8 mouse cellular contexts compared by ENCODE assay signal in genomic region chr10:80621940-80622660, GRCm38 (mm10). TPM values are rescaled to one million over a fixed set of nuclear protein-coding genes. Genes with fewer than 3 reads are reported as not detected.
DNase-seq lines count a peak whose midpoint lies in the region; ATAC-seq and TF ChIP-seq lines count a peak whose summit lies in the region.

No protein-coding gene starts in this region.

- no peaks in the 10 kb centered on the region for H3K9me3 ChIP-seq in erythroblast, embryonic 14.5 days (ENCODE audit: control insufficient read depth, low read length)
- H3K9me3 ChIP-seq in heart, embryonic 11.5 days (replicated peaks; ENCODE audit: control insufficient read depth, low read length), result no peaks in the 10 kb centered on the region
- H3K9me3 ChIP-seq in kidney, embryonic 16.5 days (ENCODE audit: low read length), result no peaks in the 10 kb centered on the region

- H3K27me3 ChIP-seq in C2C12 (ENCODE audit: control insufficient read depth, insufficient read depth, insufficient read length), result no peaks in the 10 kb centered on the region
- H3K27me3 ChIP-seq in erythroblast, embryonic 14.5 days (ENCODE audit: control insufficient read depth), result no peaks in the 10 kb centered on the region
- no peaks in the 10 kb centered on the region for H3K27me3 ChIP-seq in heart, embryonic 11.5 days (ENCODE audit: control insufficient read depth, insufficient read depth, low read length)
- no peaks in the 10 kb centered on the region for H3K27me3 ChIP-seq in kidney, embryonic 16.5 days (ENCODE audit: insufficient read depth, low read length)
- no peaks in the 10 kb centered on the region for H3K27me3 ChIP-seq in liver, adult 2 months (ENCODE audit: control insufficient read depth, insufficient read depth, low read length)
- no peaks in the 10 kb centered on the region for H3K27me3 ChIP-seq in myocyte (ENCODE audit: control insufficient read depth, insufficient read depth, insufficient read length)
- no peaks in the 10 kb centered on the region for H3K27me3 ChIP-seq in splenic B cell, adult 2 months (ENCODE audit: control insufficient read depth, insufficient read depth, low read length, poor library complexity, severe bottlenecking)

- peak; percentile 42; the same call in 1 of the 2 replicates for TF ChIP-seq POLR2A in brain, embryonic 14.5 days (IDR thresholded peaks at IDR 0.05; ENCODE audit: borderline replicate concordance, extremely low read depth, insufficient read depth, insufficient read length, poor library complexity, severe bottlenecking)
- peak; percentile 92 for TF ChIP-seq POLR2A in liver, adult 2 months (IDR thresholded peaks at IDR 0.05; ENCODE audit: extremely low read depth, insufficient read depth, low read length)
- peak; percentile 69 for TF ChIP-seq POLR2A in myocyte (IDR thresholded peaks at IDR 0.05; ENCODE audit: insufficient read length, low read depth)

- peaks cover 7% of the 10 kb centered on the region for H3K36me3 ChIP-seq in C2C12 (ENCODE audit: control insufficient read depth, insufficient read depth)
- peaks cover 26% of the 10 kb centered on the region for H3K36me3 ChIP-seq in erythroblast, embryonic 14.5 days (ENCODE audit: control insufficient read depth)
- no peaks in the 10 kb centered on the region for H3K36me3 ChIP-seq in heart, embryonic 11.5 days (ENCODE audit: control insufficient read depth, insufficient read depth, low read length)
- H3K36me3 ChIP-seq in kidney, embryonic 16.5 days (ENCODE audit: insufficient read depth, low read length), result no peaks in the 10 kb centered on the region
- H3K36me3 ChIP-seq in liver, adult 2 months (ENCODE audit: control insufficient read depth, insufficient read depth, low read length), result no peaks in the 10 kb centered on the region
- H3K36me3 ChIP-seq in myocyte (ENCODE audit: control insufficient read depth, insufficient read depth), result no peaks in the 10 kb centered on the region
- no peaks in the 10 kb centered on the region for H3K36me3 ChIP-seq in splenic B cell, adult 2 months (ENCODE audit: control insufficient read depth, insufficient read depth, low read length, poor library complexity, severe bottlenecking)

- peak overlapping the region; percentile 100 for H3K4me3 ChIP-seq in C2C12 (ENCODE audit: insufficient read depth, poor library complexity, severe bottlenecking)
- H3K4me3 ChIP-seq in erythroblast, embryonic 14.5 days (replicated peaks), result peak overlapping the region; percentile 73
- H3K4me3 ChIP-seq in heart, embryonic 11.5 days (ENCODE audit: low read depth, low read length), result peak overlapping the region; percentile 96
- H3K4me3 ChIP-seq in kidney, embryonic 16.5 days (ENCODE audit: low read length), result peak overlapping the region; percentile 84
- H3K4me3 ChIP-seq in liver, adult 2 months (ENCODE audit: insufficient read depth, low read depth, low read length), result peak overlapping the region; percentile 64
- peak overlapping the region; percentile 80 for H3K4me3 ChIP-seq in myocyte

- H3K4me2 ChIP-seq in heart, embryonic 11.5 days, result peak overlapping the region; percentile 99
- peak overlapping the region; percentile 82 for H3K4me2 ChIP-seq in kidney, embryonic 16.5 days (replicated peaks; ENCODE audit: low read depth, low read length)
- H3K4me2 ChIP-seq in myocyte (ENCODE audit: low read depth), result peak overlapping the region; percentile 99

- DNase-seq in brain, embryonic 14.5 days (ENCODE audit: low read depth), result peak; percentile 100
- peak; percentile 100 for DNase-seq in liver, adult 2 months (ENCODE audit: extremely low read depth, low read depth, low spot score)
- peak; percentile 100 for DNase-seq in splenic B cell, adult 2 months (ENCODE audit: low read depth, low spot score)

- H3K79me3 ChIP-seq in C2C12 (ENCODE audit: low read depth), result peaks cover 41% of the 10 kb centered on the region

- H3K27ac ChIP-seq in heart, embryonic 11.5 days (ENCODE audit: low read depth, low read length), result peak overlapping the region; percentile 95
- peak overlapping the region; percentile 98 for H3K27ac ChIP-seq in kidney, embryonic 16.5 days (ENCODE audit: low read length)
- peak overlapping the region; percentile 80 for H3K27ac ChIP-seq in liver, adult 2 months (replicated peaks; ENCODE audit: insufficient read depth, low read depth, low read length)

- ATAC-seq in heart, embryonic 11.5 days (replicated peaks; ENCODE audit: insufficient number of reproducible peaks, low FRiP score, low TSS enrichment), result peak; percentile 91
- peak; percentile 96 for ATAC-seq in kidney, embryonic 16.5 days (ENCODE audit: low FRiP score, low TSS enrichment)

- H3K79me2 ChIP-seq in C2C12 (ENCODE audit: control insufficient read depth, insufficient read depth) (peaks cover 46% of the 10 kb centered on the region), myocyte (ENCODE audit: control insufficient read depth, insufficient read depth) (peaks cover 44% of the 10 kb centered on the region)
- H3K79me2 ChIP-seq in liver, adult 2 months (ENCODE audit: control insufficient read depth, insufficient read depth, low read length), result peaks cover 38% of the 10 kb centered on the region

- peaks cover 68% of the 10 kb centered on the region for H3K4me1 ChIP-seq in erythroblast, embryonic 14.5 days (ENCODE audit: control insufficient read depth)
- peaks cover 30% of the 10 kb centered on the region for H3K4me1 ChIP-seq in heart, embryonic 11.5 days (ENCODE audit: control insufficient read depth, insufficient read depth, low read length)
- peaks cover 39% of the 10 kb centered on the region for H3K4me1 ChIP-seq in kidney, embryonic 16.5 days (ENCODE audit: insufficient read depth, low read length)
- peaks cover 30% of the 10 kb centered on the region for H3K4me1 ChIP-seq in liver, adult 2 months (ENCODE audit: control insufficient read depth, insufficient read depth, low read length)

- TF ChIP-seq CTCF in C2C12 (IDR thresholded peaks at IDR 0.05; ENCODE audit: control insufficient read depth, insufficient read depth, insufficient read length), result no peak
- no peak for TF ChIP-seq CTCF in brain, embryonic 14.5 days (IDR thresholded peaks at IDR 0.05; ENCODE audit: borderline replicate concordance, extremely low read depth, insufficient read depth, insufficient read length)
- no peak for TF ChIP-seq CTCF in liver, adult 2 months (IDR thresholded peaks at IDR 0.05; ENCODE audit: low read depth, low read length)

- H3K9ac ChIP-seq in heart, embryonic 11.5 days (ENCODE audit: low read depth, low read length), result peak overlapping the region; percentile 91
- H3K9ac ChIP-seq in kidney, embryonic 16.5 days (replicated peaks; ENCODE audit: low read length), result peak overlapping the region; percentile 92
- peak overlapping the region; percentile 63 for H3K9ac ChIP-seq in liver, adult 2 months (ENCODE audit: low read depth, low read length)

- under 1% methylated on average over 64 of the region's 64 CpGs for WGBS in heart, embryonic 11.5 days (ENCODE audit: insufficient replicate concordance)
- WGBS in kidney, embryonic 16.5 days, result under 1% methylated on average over 64 of the region's 64 CpGs
- WGBS in liver, adult 2 months, result under 1% methylated on average over 64 of the region's 64 CpGs

- H3ac ChIP-seq in C2C12 (ENCODE audit: control insufficient read depth, insufficient read length, low read depth) (peak overlapping the region; percentile 51), myocyte (ENCODE audit: control insufficient read depth, insufficient read length) (peak overlapping the region; percentile 36)

RNA-seq across cellular contexts. Expression of gene Csnk1g2, which starts 0.5 kb away (rescaled TPM):
- 165 TPM for polyA plus RNA-seq in C2C12 (2012; fragmentation: generic; extraction: Trizol)
- 213 and 237 TPM in 2 replicates for polyA plus RNA-seq in brain, embryonic 14.5 days (2012; rRNA removed)
- polyA plus RNA-seq in erythroblast, embryonic 14.5 days (2012), result 33.9 and 36.6 TPM in 2 replicates
- 64.6 and 67.6 TPM in 2 replicates for polyA plus RNA-seq in heart, embryonic 11.5 days (2014; fragmentation: Nextera tagmentation; extraction: Ambion mirVana)
- 30.8 and 93.6 TPM in 2 replicates for polyA plus RNA-seq in kidney, embryonic 16.5 days (2015; fragmentation: Nextera tagmentation; extraction: Ambion mirVana)
- total RNA-seq in liver, adult 2 months (2014; rRNA removed), result 54.4 and 56.1 TPM in 2 replicates
- 110 and 123 TPM in 2 replicates for polyA plus RNA-seq in liver, adult 2 months (2012; rRNA removed)
- polyA plus RNA-seq in myocyte (2012; fragmentation: generic; extraction: Trizol), result 178 TPM

RNA-seq across cellular contexts. Expression of gene Gm49322, which starts 16.3 kb away (rescaled TPM):
- 1.0 TPM for polyA plus RNA-seq in C2C12 (2012; fragmentation: generic; extraction: Trizol)
- 4.2 and 4.5 TPM in 2 replicates for polyA plus RNA-seq in brain, embryonic 14.5 days (2012; rRNA removed)
- 0.07 and 0.12 TPM in 2 replicates for polyA plus RNA-seq in erythroblast, embryonic 14.5 days (2012)
- polyA plus RNA-seq in heart, embryonic 11.5 days (2014; fragmentation: Nextera tagmentation; extraction: Ambion mirVana), result 0.83 and 0.84 TPM in 2 replicates
- polyA plus RNA-seq in kidney, embryonic 16.5 days (2015; fragmentation: Nextera tagmentation; extraction: Ambion mirVana), result 4.2 and 4.8 TPM in 2 replicates
- total RNA-seq in liver, adult 2 months (2014; rRNA removed), result 0.28 and 0.34 TPM in 2 replicates
- polyA plus RNA-seq in liver, adult 2 months (2012; rRNA removed), result 0.54 and 0.70 TPM in 2 replicates
- polyA plus RNA-seq in myocyte (2012; fragmentation: generic; extraction: Trizol), result 1.0 TPM

RNA-seq across cellular contexts. Expression of gene Adat3, which starts 19.4 kb away (rescaled TPM):
- polyA plus RNA-seq in C2C12 (2012; fragmentation: generic; extraction: Trizol), result 11.1 TPM
- 12.7 and 17.3 TPM in 2 replicates for polyA plus RNA-seq in brain, embryonic 14.5 days (2012; rRNA removed)
- polyA plus RNA-seq in erythroblast, embryonic 14.5 days (2012), result 4.1 and 6.2 TPM in 2 replicates
- 6.2 and 6.6 TPM in 2 replicates for polyA plus RNA-seq in heart, embryonic 11.5 days (2014; fragmentation: Nextera tagmentation; extraction: Ambion mirVana)
- 8.7 and 10.4 TPM in 2 replicates for polyA plus RNA-seq in kidney, embryonic 16.5 days (2015; fragmentation: Nextera tagmentation; extraction: Ambion mirVana)
- total RNA-seq in liver, adult 2 months (2014; rRNA removed), result 0.28 and 1.4 TPM in 2 replicates
- 3.3 and 5.5 TPM in 2 replicates for polyA plus RNA-seq in liver, adult 2 months (2012; rRNA removed)
- polyA plus RNA-seq in myocyte (2012; fragmentation: generic; extraction: Trizol), result 5.7 TPM

RNA-seq across cellular contexts. Expression of gene Scamp4, which starts 19.4 kb away (rescaled TPM):
- polyA plus RNA-seq in C2C12 (2012; fragmentation: generic; extraction: Trizol) (119 TPM), myocyte (2012; fragmentation: generic; extraction: Trizol) (141 TPM)
- 62.0 and 62.5 TPM in 2 replicates for polyA plus RNA-seq in brain, embryonic 14.5 days (2012; rRNA removed)
- polyA plus RNA-seq in erythroblast, embryonic 14.5 days (2012), result 6.8 and 7.3 TPM in 2 replicates
- polyA plus RNA-seq in heart, embryonic 11.5 days (2014; fragmentation: Nextera tagmentation; extraction: Ambion mirVana), result 76.9 and 78.1 TPM in 2 replicates
- 113 and 117 TPM in 2 replicates for polyA plus RNA-seq in kidney, embryonic 16.5 days (2015; fragmentation: Nextera tagmentation; extraction: Ambion mirVana)
- 7.6 and 11.4 TPM in 2 replicates for total RNA-seq in liver, adult 2 months (2014; rRNA removed)
- 61.2 and 63.2 TPM in 2 replicates for polyA plus RNA-seq in liver, adult 2 months (2012; rRNA removed)

RNA-seq across cellular contexts. Expression of gene Abhd17a, which starts 32.0 kb away (rescaled TPM):
- 103 TPM for polyA plus RNA-seq in C2C12 (2012; fragmentation: generic; extraction: Trizol)
- polyA plus RNA-seq in brain, embryonic 14.5 days (2012; rRNA removed), result 170 and 188 TPM in 2 replicates
- polyA plus RNA-seq in erythroblast, embryonic 14.5 days (2012), result 103 and 117 TPM in 2 replicates
- 94.3 and 100 TPM in 2 replicates for polyA plus RNA-seq in heart, embryonic 11.5 days (2014; fragmentation: Nextera tagmentation; extraction: Ambion mirVana)
- 86.5 and 89.2 TPM in 2 replicates for polyA plus RNA-seq in kidney, embryonic 16.5 days (2015; fragmentation: Nextera tagmentation; extraction: Ambion mirVana)
- 45.7 and 59.3 TPM in 2 replicates for total RNA-seq in liver, adult 2 months (2014; rRNA removed)
- 194 and 205 TPM in 2 replicates for polyA plus RNA-seq in liver, adult 2 months (2012; rRNA removed)
- polyA plus RNA-seq in myocyte (2012; fragmentation: generic; extraction: Trizol), result 111 TPM

Comparison
In these comparisons a context has a peak if more than half of its experiments do, and no peak if none do; other contexts are left out.
1. Peak in every context shown above with its lines: DNase-seq, ATAC-seq, H3K4me3 ChIP-seq and H3K27ac ChIP-seq.
2. POLR2A ChIP-seq: peak in every context shown above with its lines; median percentile 92 in liver, adult 2 months; 69 in myocyte; 42 in brain, embryonic 14.5 days.